Comparison of ENCODE assay signal across 7 mouse cellular contexts in genomic region chr7:70348064-70348976, GRCm38 (mm10). TPM values are rescaled to one million over a fixed set of nuclear protein-coding genes. Genes with fewer than 3 reads are reported as not detected.
DNase-seq lines count a peak whose midpoint lies in the region; ATAC-seq and TF ChIP-seq lines count a peak whose summit lies in the region.

No protein-coding gene starts in this region.

- 12% methylated on average over 30 of the region's 30 CpGs for WGBS in spleen, adult 2 months
- WGBS in hindbrain, embryonic 15.5 days = 16% methylated on average over 30 of the region's 30 CpGs
- WGBS in liver, postnatal 0 days (ENCODE audit: insufficient replicate concordance) = 23% methylated on average over 30 of the region's 30 CpGs

- ATAC-seq in hindbrain, embryonic 15.5 days (ENCODE audit: low FRiP score, low read depth) = no peak
- no peak for ATAC-seq in liver, postnatal 0 days

- peaks cover 12% of the 10 kb centered on the region for H3K27me3 ChIP-seq in spleen, adult 2 months (ENCODE audit: control insufficient read depth, insufficient read depth, low read length)
- H3K27me3 ChIP-seq in hindbrain, embryonic 15.5 days = peaks cover 10% of the 10 kb centered on the region
- H3K27me3 ChIP-seq in liver, postnatal 0 days (ENCODE audit: insufficient read depth, low read length) = peaks cover 23% of the 10 kb centered on the region

- no peak for TF ChIP-seq CTCF in spleen, adult 2 months (IDR thresholded peaks at IDR 0.05; ENCODE audit: extremely low read depth, insufficient read depth, insufficient read length, insufficient replicate concordance)
- TF ChIP-seq CTCF in liver, postnatal 0 days (IDR thresholded peaks at IDR 0.05; ENCODE audit: low read depth) = no peak

- no peaks in the 10 kb centered on the region for H3K36me3 ChIP-seq in spleen, adult 2 months (ENCODE audit: control insufficient read depth, insufficient read depth, low read length)
- H3K36me3 ChIP-seq in hindbrain, embryonic 15.5 days = no peaks in the 10 kb centered on the region
- no peaks in the 10 kb centered on the region for H3K36me3 ChIP-seq in liver, postnatal 0 days (replicated peaks; ENCODE audit: insufficient read depth, low read length)

- H3K4me1 ChIP-seq in spleen, adult 2 months (ENCODE audit: control insufficient read depth, insufficient read depth, insufficient read length) = no peaks in the 10 kb centered on the region
- peaks cover 64% of the 10 kb centered on the region for H3K4me1 ChIP-seq in hindbrain, embryonic 15.5 days (replicated peaks)
- 0 out of 2 replicates have a peak, but pooled peaks cover 2% of the 10 kb centered on the region for H3K4me1 ChIP-seq in liver, postnatal 0 days (ENCODE audit: insufficient read depth)

- TF ChIP-seq POLR2A in spleen, adult 2 months (IDR thresholded peaks at IDR 0.05; ENCODE audit: low read depth, low read length) = no peak

- H3K4me3 ChIP-seq in spleen, adult 2 months (ENCODE audit: extremely low read depth, insufficient read depth, insufficient read length) = no peak overlapping the region
- H3K4me3 ChIP-seq in hindbrain, embryonic 15.5 days = peak overlapping the region; percentile 40
- H3K4me3 ChIP-seq in liver, postnatal 0 days (ENCODE audit: low read depth, low read length) = no peak overlapping the region

- peak overlapping the region; percentile 66 for H3K9ac ChIP-seq in hindbrain, embryonic 15.5 days
- no peak overlapping the region for H3K9ac ChIP-seq in liver, postnatal 0 days (replicated peaks)

- peak overlapping the region; percentile 75 for H3K4me2 ChIP-seq in hindbrain, embryonic 15.5 days
- peak overlapping the region; percentile 3; the same call in 1 of the 2 replicates for H3K4me2 ChIP-seq in liver, postnatal 0 days (ENCODE audit: low read depth, low read length)

- DNase-seq in spleen, adult 2 months (ENCODE audit: low read depth in 1 of 2, low spot score in 2 of 2) = no peak
- no peak for DNase-seq in spleen, adult 12 weeks (ENCODE audit: low spot score)
- DNase-seq in liver, postnatal 0 days = no peak
- DNase-seq in thymus, postnatal 10 days (ENCODE audit: low spot score in 2 of 2) = no peak
- no peak for DNase-seq in embryo, embryonic 9.5 days (ENCODE audit: extremely low spot score)
- no peak for DNase-seq in adrenal gland, postnatal 4 days (ENCODE audit: low spot score in 2 of 2)

- TF ChIP-seq EP300 in liver, postnatal 0 days (IDR thresholded peaks at IDR 0.05; ENCODE audit: low read depth) = no peak

- peak overlapping the region; percentile 38; the same call in 1 of the 2 replicates for H3K27ac ChIP-seq in spleen, adult 2 months (ENCODE audit: insufficient read depth, low read length)
- H3K27ac ChIP-seq in hindbrain, embryonic 15.5 days (replicated peaks) = peak overlapping the region; percentile 91
- peak overlapping the region; percentile 39; the same call in 1 of the 2 replicates for H3K27ac ChIP-seq in liver, postnatal 0 days (ENCODE audit: low read depth)

- H3K9me3 ChIP-seq in hindbrain, embryonic 15.5 days = no peaks in the 10 kb centered on the region
- H3K9me3 ChIP-seq in liver, postnatal 0 days (ENCODE audit: low read length) = no peaks in the 10 kb centered on the region

RNA-seq across cellular contexts. Expression of gene Nr2f2, which starts 18.2 kb away (rescaled TPM):
- polyA plus RNA-seq in spleen, adult 2 months (2012; rRNA removed) = 84.6 and 134 TPM in 2 replicates
- polyA plus RNA-seq in hindbrain, embryonic 15.5 days (2015; fragmentation: Nextera tagmentation; extraction: Ambion mirVana) = 87.2 and 90.1 TPM in 2 replicates
- polyA plus RNA-seq in liver, postnatal 0 days (2015; fragmentation: Nextera tagmentation; extraction: Ambion mirVana) = 12.3 and 14.7 TPM in 2 replicates
- total RNA-seq in adrenal gland, postnatal 4 days (2021) = 100 to 1,000 TPM; 143 to 160 TPM

Comparison
In these comparisons a context has a peak if more than half of its experiments do, and no peak if none do; other contexts are left out.
1. H3K27ac ChIP-seq: peak in every context shown above with its lines; median percentile 91 in hindbrain, embryonic 15.5 days; 39 in liver, postnatal 0 days; 38 in spleen, adult 2 months.